Mouse (Mus musculus) heart, postnatal 14 days (tissue): ENCODE measurements around the gene Tmem62. TPM values are rescaled to one million over a fixed set of nuclear protein-coding genes. Genes with fewer than 3 reads are reported as not detected.

Experiments used
- DNase-seq, 2 experiments: peaks; one replicate each; pipeline ENCODE4 v3.0.0; 2021 to 2022
- intact Hi-C: fragments of 180-260 bp; cut with DNase I; formaldehyde crosslinking; loops from one replicate; pipeline ENCODE4 v1.15.1; 2025
- microRNA-seq, 2 experiments: library from miRNA; unstranded; fragments of <30 nt; microRNA quantifications; one replicate each; pipeline ENCODE4 v1.2.0; 2021 to 2022
- total RNA-seq, 2 experiments: library from RNA; stranded (reverse); gene quantifications; 2 replicates each; pipeline ENCODE4 v1.2.3; 2021

Gene Tmem62
- total RNA-seq, 2 experiments from 2014 or later, result 2.7 to 3.1 TPM

DNA sequence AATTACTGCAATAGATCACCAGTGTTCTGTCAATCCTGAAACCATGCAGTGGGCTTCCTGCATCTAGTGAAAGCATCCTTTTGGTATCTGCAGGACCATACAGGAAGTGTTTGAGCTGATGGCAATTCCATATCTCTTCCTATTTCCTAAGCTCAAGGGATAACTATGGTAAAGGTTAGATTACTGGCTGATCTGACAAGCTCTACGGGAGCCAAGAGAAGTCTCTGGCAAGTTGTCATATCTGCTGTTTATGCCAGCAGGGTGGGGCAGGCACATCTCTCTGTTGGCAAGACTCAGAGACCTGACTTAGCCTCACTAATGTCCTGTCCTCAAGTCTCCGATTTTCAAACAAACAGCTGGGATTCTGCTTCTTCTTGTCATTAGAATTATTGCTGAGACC lies 77.2 kb downstream of the Tmem62 start:
- no peak for DNase-seq
- intact Hi-C loops, result no loop called here

DNA sequence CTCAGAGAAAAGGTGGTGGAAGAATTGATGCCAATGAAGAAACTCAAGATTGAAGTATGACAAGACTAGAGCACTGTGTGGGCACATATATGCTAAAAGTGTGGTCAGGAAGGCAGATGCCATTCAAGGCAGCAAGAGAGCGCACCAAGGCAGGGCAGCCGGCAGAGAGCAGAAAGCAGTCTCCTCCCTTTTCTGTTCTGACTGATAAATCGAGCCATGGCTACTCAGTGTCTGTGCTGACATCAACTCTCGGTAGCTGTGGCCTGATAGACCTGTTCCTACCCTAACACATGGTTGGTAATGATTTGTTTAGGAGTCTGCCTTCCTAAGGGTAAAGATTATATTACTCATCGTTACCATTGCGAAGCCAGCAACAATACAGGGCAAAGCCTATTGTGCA lies 79.1 kb downstream of the Tmem62 start:
- DNase-seq, result no peak
- intact Hi-C loops, result no loop called here

Small RNA genes within 50 kb of the gene (microRNA-seq; reads per million reads assigned to microRNA genes)
- gene Gm44325, result 0 reads per million in 2 experiments

Other genes starting within 250 kb of the Tmem62 start
- 10 to 100 TPM; 15.7 to 17.1 TPM for gene Cdan1, start 126.9 kb upstream of the Tmem62 start, total RNA-seq
- 10 to 100 TPM; 12.0 to 14.3 TPM for gene Ttbk2, start 126.4 kb upstream of the Tmem62 start, total RNA-seq
- 10 to 100 TPM; 23.6 to 25.2 TPM for gene Ubr1, start 6.3 kb upstream of the Tmem62 start, total RNA-seq
- gene Ccndbp1, start 31.4 kb downstream of the Tmem62 start, total RNA-seq, result 10 to 100 TPM; 37.3 to 40.9 TPM
- gene Epb42, start 60.1 kb downstream of the Tmem62 start, total RNA-seq, result 1 to 10 TPM; 1.1 to 1.3 TPM
- not detected for gene Tgm5, start 108.8 kb downstream of the Tmem62 start, total RNA-seq
- not detected for gene Tgm7, start 132.8 kb downstream of the Tmem62 start, total RNA-seq
- 10 to 100 TPM; 10.5 to 11.7 TPM for gene Adal, start 163.4 kb downstream of the Tmem62 start, total RNA-seq
- gene Lcmt2, start 163.6 kb downstream of the Tmem62 start, total RNA-seq, result 1 to 10 TPM; 8.8 to 9.2 TPM
- 10 to 100 TPM; 15.5 to 16.1 TPM for gene Tubgcp4, start 193.6 kb downstream of the Tmem62 start, total RNA-seq
- 1 to 10 TPM; 7.6 to 8.5 TPM for gene Zscan29, start 194.1 kb downstream of the Tmem62 start, total RNA-seq